Mouse (Mus musculus): ENCODE results near the gene Ap3b1. TPM values are rescaled to one million over a fixed set of nuclear protein-coding genes. Genes with fewer than 3 reads are reported as not detected.
A peak's percentile ranks its signal among the peaks of the same experiment; 100 is the strongest.

Ap3b1 gene
- polyA plus RNA-seq, 1 experiment from 2014 or later: 28.4 TPM

GRCm38 (mm10) chr13:94576399-94577176 lies 217.8 kb downstream of the Ap3b1 start:
- H3K9me3 ChIP-seq (ENCODE audit: control insufficient read depth, low read length): no peaks in the 10 kb centered on the region
- H3K27me3 ChIP-seq (ENCODE audit: control insufficient read depth, insufficient read depth, low read length): peaks cover 41% of the 10 kb centered on the region
- no peaks in the 10 kb centered on the region for H3K36me3 ChIP-seq (ENCODE audit: control insufficient read depth, insufficient read depth, low read length)
- no peak overlapping the region for H3K4me3 ChIP-seq (replicated peaks; ENCODE audit: low read depth, low read length)
- peak; percentile 60 for DNase-seq
- H3K27ac ChIP-seq (replicated peaks; ENCODE audit: low read depth, low read length): peak overlapping the region; percentile 65
- WGBS: 14% methylated on average over 21 of the region's 22 CpGs
- H3K9ac ChIP-seq (replicated peaks; ENCODE audit: low read length): no peak overlapping the region; the same call in 1 of the 2 replicates
- H3K4me2 ChIP-seq (ENCODE audit: low read length): peak overlapping the region; percentile 32
- H3K4me1 ChIP-seq (ENCODE audit: control insufficient read depth, insufficient read depth, low read length): peaks cover 23% of the 10 kb centered on the region
- ATAC-seq (ENCODE audit: low FRiP score, low TSS enrichment): peak; percentile 37; the same call in 1 of the 2 replicates

GRCm38 (mm10) chr13:94577177-94577540 lies 218.4 kb downstream of the Ap3b1 start:
- H3K4me1 ChIP-seq (ENCODE audit: control insufficient read depth, insufficient read depth, low read length): peaks cover 23% of the 10 kb centered on the region
- WGBS: 50% methylated on average over 2 of the region's 2 CpGs
- H3K27me3 ChIP-seq (ENCODE audit: control insufficient read depth, insufficient read depth, low read length): peaks cover 36% of the 10 kb centered on the region
- H3K9ac ChIP-seq (replicated peaks; ENCODE audit: low read length): no peak overlapping the region
- peak overlapping the region; percentile 32; the same call in 1 of the 2 replicates for H3K4me2 ChIP-seq (ENCODE audit: low read length)
- H3K9me3 ChIP-seq (ENCODE audit: control insufficient read depth, low read length): no peaks in the 10 kb centered on the region
- H3K27ac ChIP-seq (replicated peaks; ENCODE audit: low read depth, low read length): peak overlapping the region; percentile 65
- ATAC-seq (ENCODE audit: low FRiP score, low TSS enrichment) (no peak), DNase-seq (no peak)
- H3K36me3 ChIP-seq (ENCODE audit: control insufficient read depth, insufficient read depth, low read length): no peaks in the 10 kb centered on the region
- H3K4me3 ChIP-seq (replicated peaks; ENCODE audit: low read depth, low read length): no peak overlapping the region

GRCm38 (mm10) chr13:94595289-94595688 lies 236.5 kb downstream of the Ap3b1 start:
- H3K4me1 ChIP-seq (ENCODE audit: control insufficient read depth, insufficient read depth, low read length): peaks cover 11% of the 10 kb centered on the region; the same call in 1 of the 2 replicates
- H3K27ac ChIP-seq (replicated peaks; ENCODE audit: low read depth, low read length): no peak overlapping the region
- no peaks in the 10 kb centered on the region for H3K36me3 ChIP-seq (ENCODE audit: control insufficient read depth, insufficient read depth, low read length)
- peak overlapping the region; percentile 50 for H3K4me2 ChIP-seq (ENCODE audit: low read length)
- DNase-seq (no peak), ATAC-seq (ENCODE audit: low FRiP score, low TSS enrichment) (peak; percentile 69; the same call in 1 of the 2 replicates)
- no peak overlapping the region for H3K9ac ChIP-seq (replicated peaks; ENCODE audit: low read length)
- H3K4me3 ChIP-seq (replicated peaks; ENCODE audit: low read depth, low read length): no peak overlapping the region
- H3K27me3 ChIP-seq (ENCODE audit: control insufficient read depth, insufficient read depth, low read length): peaks cover 83% of the 10 kb centered on the region
- H3K9me3 ChIP-seq (ENCODE audit: control insufficient read depth, low read length): no peaks in the 10 kb centered on the region
- WGBS: 6% methylated on average over 14 of the region's 14 CpGs

- under 1% methylated on average over 38 of the region's 38 CpGs for WGBS
- Histone ChIP-seq H3K4me1 (ENCODE audit: control insufficient read depth, insufficient read depth, low read length) (peaks cover 11% of the 10 kb centered on the region; the same call in 1 of the 2 replicates), H3K36me3 (ENCODE audit: control insufficient read depth, insufficient read depth, low read length) (no peaks in the 10 kb centered on the region), H3K4me2 (ENCODE audit: low read length) (peak overlapping the region; percentile 50), H3K9ac (replicated peaks; ENCODE audit: low read length) (no peak overlapping the region), H3K27ac (replicated peaks; ENCODE audit: low read depth, low read length) (no peak overlapping the region), H3K27me3 (ENCODE audit: control insufficient read depth, insufficient read depth, low read length) (peaks cover 83% of the 10 kb centered on the region), H3K9me3 (ENCODE audit: control insufficient read depth, low read length) (no peaks in the 10 kb centered on the region), H3K4me3 (replicated peaks; ENCODE audit: low read depth, low read length) (peak overlapping the region; percentile 21; the same call in 1 of the 2 replicates)
- DNase-seq (peak; percentile 74), ATAC-seq (ENCODE audit: low FRiP score, low TSS enrichment) (peak; percentile 76)
These were observed 237.1 kb downstream of the Ap3b1 start for GRCm38 (mm10) chr13:94595701-94596361.

- Histone ChIP-seq H3K9ac (replicated peaks; ENCODE audit: low read length) (no peak overlapping the region), H3K9me3 (ENCODE audit: control insufficient read depth, low read length) (no peaks in the 10 kb centered on the region), H3K4me3 (replicated peaks; ENCODE audit: low read depth, low read length) (peak overlapping the region; percentile 21; the same call in 1 of the 2 replicates), H3K27ac (replicated peaks; ENCODE audit: low read depth, low read length) (no peak overlapping the region), H3K4me1 (ENCODE audit: control insufficient read depth, insufficient read depth, low read length) (peaks cover 11% of the 10 kb centered on the region; the same call in 1 of the 2 replicates), H3K4me2 (ENCODE audit: low read length) (peak overlapping the region; percentile 50), H3K27me3 (ENCODE audit: control insufficient read depth, insufficient read depth, low read length) (peaks cover 89% of the 10 kb centered on the region), H3K36me3 (ENCODE audit: control insufficient read depth, insufficient read depth, low read length) (no peaks in the 10 kb centered on the region)
- ATAC-seq (ENCODE audit: low FRiP score, low TSS enrichment) (no peak), DNase-seq (peak; percentile 66)
- 10% methylated on average over 20 of the region's 20 CpGs for WGBS
These were observed 237.8 kb downstream of the Ap3b1 start for GRCm38 (mm10) chr13:94596386-94597033.

GRCm38 (mm10) chr13:94599718-94600117 lies 241.0 kb downstream of the Ap3b1 start:
- no peak overlapping the region for H3K4me3 ChIP-seq (replicated peaks; ENCODE audit: low read depth, low read length)
- no peaks in the 10 kb centered on the region for H3K36me3 ChIP-seq (ENCODE audit: control insufficient read depth, insufficient read depth, low read length)
- DNase-seq: no peak
- H3K27me3 ChIP-seq (ENCODE audit: control insufficient read depth, insufficient read depth, low read length): peaks cover 89% of the 10 kb centered on the region
- 47% methylated on average over 8 of the region's 8 CpGs for WGBS
- H3K27ac ChIP-seq (replicated peaks; ENCODE audit: low read depth, low read length): no peak overlapping the region
- H3K4me1 ChIP-seq (ENCODE audit: control insufficient read depth, insufficient read depth, low read length): peaks cover 11% of the 10 kb centered on the region; the same call in 1 of the 2 replicates
- ATAC-seq (ENCODE audit: low FRiP score, low TSS enrichment): no peak
- no peak overlapping the region for H3K4me2 ChIP-seq (ENCODE audit: low read length)
- H3K9ac ChIP-seq (replicated peaks; ENCODE audit: low read length): no peak overlapping the region
- no peaks in the 10 kb centered on the region for H3K9me3 ChIP-seq (ENCODE audit: control insufficient read depth, low read length)

GRCm38 (mm10) chr13:94607035-94607860 lies 248.5 kb downstream of the Ap3b1 start:
- no peaks in the 10 kb centered on the region for H3K9me3 ChIP-seq (ENCODE audit: control insufficient read depth, low read length)
- no peak overlapping the region for H3K27ac ChIP-seq (replicated peaks; ENCODE audit: low read depth, low read length)
- H3K36me3 ChIP-seq (ENCODE audit: control insufficient read depth, insufficient read depth, low read length): no peaks in the 10 kb centered on the region
- no peak overlapping the region for H3K4me2 ChIP-seq (ENCODE audit: low read length)
- 0 out of 2 replicates have a peak, but pooled peaks cover 5% of the 10 kb centered on the region for H3K4me1 ChIP-seq (ENCODE audit: control insufficient read depth, insufficient read depth, low read length)
- no peak for DNase-seq
- WGBS: 82% methylated on average over 9 of the region's 9 CpGs
- no peak overlapping the region for H3K9ac ChIP-seq (replicated peaks; ENCODE audit: low read length)
- no peak overlapping the region for H3K4me3 ChIP-seq (replicated peaks; ENCODE audit: low read depth, low read length)
- peaks cover 70% of the 10 kb centered on the region for H3K27me3 ChIP-seq (ENCODE audit: control insufficient read depth, insufficient read depth, low read length)
- no peak for ATAC-seq (ENCODE audit: low FRiP score, low TSS enrichment)

- no peak overlapping the region for H3K4me2 ChIP-seq (ENCODE audit: low read length)
- H3K27me3 ChIP-seq (ENCODE audit: control insufficient read depth, insufficient read depth, low read length): peaks cover 65% of the 10 kb centered on the region
- H3K27ac ChIP-seq (replicated peaks; ENCODE audit: low read depth, low read length): no peak overlapping the region
- no peak overlapping the region for H3K9ac ChIP-seq (replicated peaks; ENCODE audit: low read length)
- no peaks in the 10 kb centered on the region for H3K9me3 ChIP-seq (ENCODE audit: control insufficient read depth, low read length)
- ATAC-seq (ENCODE audit: low FRiP score, low TSS enrichment): no peak
- no peak for DNase-seq
- 48% methylated on average over 7 of the region's 7 CpGs for WGBS
- 0 out of 2 replicates have a peak, but pooled peaks cover 5% of the 10 kb centered on the region for H3K4me1 ChIP-seq (ENCODE audit: control insufficient read depth, insufficient read depth, low read length)
- no peak overlapping the region for H3K4me3 ChIP-seq (replicated peaks; ENCODE audit: low read depth, low read length)
- H3K36me3 ChIP-seq (ENCODE audit: control insufficient read depth, insufficient read depth, low read length): no peaks in the 10 kb centered on the region
These were observed 249.1 kb downstream of the Ap3b1 start for GRCm38 (mm10) chr13:94607861-94608223.
